Comparison of ENCODE assay signal across 14 mouse cellular contexts in genomic region chr2:57149796-57150195, GRCm38 (mm10). TPM values are rescaled to one million over a fixed set of nuclear protein-coding genes. Genes with fewer than 3 reads are reported as not detected.
A peak's percentile ranks its signal among the peaks of the same experiment; 100 is the strongest.
DNase-seq lines count a peak whose midpoint lies in the region.
"Had no signal": no experiment of that assay in that cellular context is flagged by ENCODE, and none has a peak within 500 bp of the region (broad histone marks: within the 10 kb centered on the region; RNA-seq: fewer than 3 reads in every experiment).

No protein-coding gene starts in this region.

- DNase-seq in cerebellum, adult 18-20 months = peak; percentile 4 to 11
- DNase-seq in cerebellum, adult 9-10 months = no peak
- peak; percentile 20 to 38 for DNase-seq in cerebellum, postnatal 25 days
- DNase-seq in cerebellum, adult 11 months = no peak
- DNase-seq in left cerebral cortex, postnatal 4 days = peak; percentile 4
- no peak for DNase-seq in left cerebral cortex, postnatal 36 days (ENCODE audit: low spot score in 2 of 2)
- peak; percentile 51 for DNase-seq in gonadal fat pad, adult 2 months (ENCODE audit: low read depth)
- no peak for DNase-seq in heart, adult 11 months
- DNase-seq: adrenal gland, adult 8-10 months; adrenal gland, postnatal 25 days; embryo, embryonic 11 days; gastrocnemius, postnatal 25 days; kidney, adult 11 months; kidney, adult 8-10 months had no signal

- intact Hi-C loops in left cerebral cortex, postnatal 4 days (cut with DNase I) = no loop called here
- intact Hi-C loops in left cerebral cortex, postnatal 36 days (cut with DNase I) = no loop called here

RNA-seq across cellular contexts. Expression of gene Nr4a2, which starts 26.0 kb away (rescaled TPM):
- 10 to 100 TPM; 78.0 to 87.9 TPM for total RNA-seq in left cerebral cortex, postnatal 4 days (2021)
- 10 to 100 TPM; 48.2 to 52.8 TPM for total RNA-seq in left cerebral cortex, postnatal 36 days (2021)
- 0.74 and 1.6 TPM in 2 replicates for polyA plus RNA-seq in gonadal fat pad, adult 2 months (2012; rRNA removed)

Comparison
In these comparisons a context has a peak if more than half of its experiments do, and no peak if none do; other contexts are left out.
1. DNase-seq: peak in cerebellum, adult 18-20 months (2 of 2), cerebellum, postnatal 25 days (2 of 2), left cerebral cortex, postnatal 4 days (single experiment) and gonadal fat pad, adult 2 months (single experiment); none in cerebellum, adult 9-10 months (single experiment), cerebellum, adult 11 months (single experiment), left cerebral cortex, postnatal 36 days (0 of 2) and heart, adult 11 months (single experiment).